Mouse (Mus musculus): ENCODE results near the gene Ripply2.

GRCm38 (mm10) chr9:86985105-86985504, 30.2 kb upstream of the Ripply2 start:
- TF ChIP-seq CTCF (IDR thresholded peaks at IDR 0.05; ENCODE audit: low read depth, low read length) (no peak), POLR2A (IDR thresholded peaks at IDR 0.05; ENCODE audit: borderline replicate concordance, low read depth, low read length) (no peak)

Measured in bone marrow macrophage, adult 2 months (primary cell).